8 mouse cellular contexts compared by ENCODE assay signal in genomic region chr5:88586407-88587174, GRCm38 (mm10). TPM values are rescaled to one million over a fixed set of nuclear protein-coding genes. Genes with fewer than 3 reads are reported as not detected.
DNase-seq lines count a peak whose midpoint lies in the region; ATAC-seq and TF ChIP-seq lines count a peak whose summit lies in the region.

No protein-coding gene starts in this region.

- ATAC-seq in lung, embryonic 15.5 days (ENCODE audit: borderline replicate concordance, extremely low read depth, low FRiP score, low TSS enrichment), result peak; percentile 11; the same call in 1 of the 2 replicates
- ATAC-seq in common myeloid progenitor, adult 5-6 weeks (replicated peaks; ENCODE audit: low read depth, poor library complexity, severe bottlenecking), result peak; percentile 59
- no peak for ATAC-seq in hindbrain, embryonic 13.5 days (ENCODE audit: low FRiP score)
- peak; percentile 28 for ATAC-seq in liver, embryonic 16.5 days (ENCODE audit: low read depth)
- ATAC-seq in granulocyte monocyte progenitor cell, adult 5-6 weeks (replicated peaks; ENCODE audit: poor library complexity, severe bottlenecking), result no peak

- peaks cover 28% of the 10 kb centered on the region for H3K4me1 ChIP-seq in lung, embryonic 15.5 days
- H3K4me1 ChIP-seq in lung, adult 2 months (ENCODE audit: control insufficient read depth, insufficient read depth, low read length), result peaks cover 12% of the 10 kb centered on the region
- peaks cover 51% of the 10 kb centered on the region for H3K4me1 ChIP-seq in hindbrain, embryonic 13.5 days (replicated peaks)
- H3K4me1 ChIP-seq in liver, embryonic 16.5 days (ENCODE audit: control insufficient read depth, low read depth, low read length), result peaks cover 11% of the 10 kb centered on the region

- no peak overlapping the region for H3K4me2 ChIP-seq in lung, embryonic 15.5 days
- peak overlapping the region; percentile 79 for H3K4me2 ChIP-seq in hindbrain, embryonic 13.5 days
- no peak overlapping the region for H3K4me2 ChIP-seq in liver, embryonic 16.5 days (ENCODE audit: low read depth, low read length)

- WGBS in lung, embryonic 15.5 days, result 68% methylated on average over 7 of the region's 7 CpGs
- 79% methylated on average over 7 of the region's 7 CpGs for WGBS in lung, adult 2 months
- 48% methylated on average over 7 of the region's 7 CpGs for WGBS in hindbrain, embryonic 13.5 days
- WGBS in liver, embryonic 16.5 days (ENCODE audit: insufficient replicate concordance), result 64% methylated on average over 7 of the region's 7 CpGs

- no peaks in the 10 kb centered on the region for H3K27me3 ChIP-seq in lung, embryonic 15.5 days
- H3K27me3 ChIP-seq in hindbrain, embryonic 13.5 days, result no peaks in the 10 kb centered on the region
- H3K27me3 ChIP-seq in liver, embryonic 16.5 days (ENCODE audit: control insufficient read depth, insufficient read depth, low read depth, low read length), result no peaks in the 10 kb centered on the region

- no peaks in the 10 kb centered on the region for H3K36me3 ChIP-seq in lung, embryonic 15.5 days
- H3K36me3 ChIP-seq in hindbrain, embryonic 13.5 days, result peaks cover 6% of the 10 kb centered on the region
- no peaks in the 10 kb centered on the region for H3K36me3 ChIP-seq in liver, embryonic 16.5 days (ENCODE audit: control insufficient read depth, insufficient read depth)

- H3K9ac ChIP-seq in lung, embryonic 15.5 days, result no peak overlapping the region
- H3K9ac ChIP-seq in hindbrain, embryonic 13.5 days, result peak overlapping the region; percentile 91
- H3K9ac ChIP-seq in liver, embryonic 16.5 days (ENCODE audit: low read depth, low read length), result no peak overlapping the region

- TF ChIP-seq POLR2A in lung, adult 2 months (IDR thresholded peaks at IDR 0.05; ENCODE audit: borderline replicate concordance, extremely low read depth, low read depth, low read length), result no peak

- H3K4me3 ChIP-seq in lung, embryonic 15.5 days, result no peak overlapping the region
- H3K4me3 ChIP-seq in lung, adult 2 months (replicated peaks; ENCODE audit: extremely low read depth, low read depth, low read length), result no peak overlapping the region
- H3K4me3 ChIP-seq in hindbrain, embryonic 13.5 days, result peak overlapping the region; percentile 83
- no peak overlapping the region for H3K4me3 ChIP-seq in liver, embryonic 16.5 days (ENCODE audit: low read depth, low read length)

- no peaks in the 10 kb centered on the region for H3K9me3 ChIP-seq in lung, embryonic 15.5 days
- no peaks in the 10 kb centered on the region for H3K9me3 ChIP-seq in hindbrain, embryonic 13.5 days
- H3K9me3 ChIP-seq in liver, embryonic 16.5 days (replicated peaks; ENCODE audit: control insufficient read depth, low read length), result no peaks in the 10 kb centered on the region

- no peak for TF ChIP-seq CTCF in lung, adult 2 months (IDR thresholded peaks at IDR 0.05; ENCODE audit: insufficient read depth, low read length)

- DNase-seq in lung, adult 2 months, result no peak
- no peak for DNase-seq in ovary, postnatal 14 days (ENCODE audit: low spot score)
- no peak for DNase-seq in yolk sac, embryonic 10.5 days (ENCODE audit: low spot score)

- H3K27ac ChIP-seq in lung, embryonic 15.5 days, result no peak overlapping the region
- H3K27ac ChIP-seq in hindbrain, embryonic 13.5 days, result peak overlapping the region; percentile 9
- peak overlapping the region; percentile 21; the same call in 1 of the 2 replicates for H3K27ac ChIP-seq in liver, embryonic 16.5 days (ENCODE audit: low read length)

RNA-seq across cellular contexts. Expression of gene Rufy3, which starts 21.8 kb away (rescaled TPM):
- polyA plus RNA-seq in lung, embryonic 15.5 days (2015; fragmentation: Nextera tagmentation; extraction: Ambion mirVana), result 9.9 and 11.2 TPM in 2 replicates
- polyA plus RNA-seq in lung, adult 2 months (2012; rRNA removed), result 4.1 and 4.6 TPM in 2 replicates
- total RNA-seq in common myeloid progenitor, adult 5-6 weeks (2017), result 14.8 and 15.9 TPM in 2 replicates
- polyA plus RNA-seq in hindbrain, embryonic 13.5 days (2015; fragmentation: Nextera tagmentation; extraction: Ambion mirVana), result 299 and 313 TPM in 2 replicates
- polyA plus RNA-seq in liver, embryonic 16.5 days (2015; fragmentation: Nextera tagmentation; extraction: Ambion mirVana), result 4.7 and 5.1 TPM in 2 replicates
- total RNA-seq in granulocyte monocyte progenitor cell, adult 5-6 weeks (2014; fragmentation: Nextera tagmentation), result 7.4 and 12.7 TPM in 2 replicates
- 12.7 and 15.3 TPM in 2 replicates for total RNA-seq in granulocyte monocyte progenitor cell, adult 5-6 weeks (2017)

RNA-seq across cellular contexts. Expression of gene Utp3, which starts 32.3 kb away (rescaled TPM):
- 65.3 and 66.7 TPM in 2 replicates for polyA plus RNA-seq in lung, embryonic 15.5 days (2015; fragmentation: Nextera tagmentation; extraction: Ambion mirVana)
- 9.0 and 10.1 TPM in 2 replicates for polyA plus RNA-seq in lung, adult 2 months (2012; rRNA removed)
- total RNA-seq in common myeloid progenitor, adult 5-6 weeks (2017), result 71.3 and 76.3 TPM in 2 replicates
- 57.0 and 57.5 TPM in 2 replicates for polyA plus RNA-seq in hindbrain, embryonic 13.5 days (2015; fragmentation: Nextera tagmentation; extraction: Ambion mirVana)
- 25.1 and 27.2 TPM in 2 replicates for polyA plus RNA-seq in liver, embryonic 16.5 days (2015; fragmentation: Nextera tagmentation; extraction: Ambion mirVana)
- 65.6 and 68.8 TPM in 2 replicates for total RNA-seq in granulocyte monocyte progenitor cell, adult 5-6 weeks (2014; fragmentation: Nextera tagmentation)
- 57.5 and 59.9 TPM in 2 replicates for total RNA-seq in granulocyte monocyte progenitor cell, adult 5-6 weeks (2017)

RNA-seq across cellular contexts. Expression of gene Jchain, which starts 58.9 kb away (rescaled TPM):
- polyA plus RNA-seq in lung, embryonic 15.5 days (2015; fragmentation: Nextera tagmentation; extraction: Ambion mirVana), result 0.11 TPM in 1 of 2 replicates, not detected in the other
- 7.7 and 20.2 TPM in 2 replicates for polyA plus RNA-seq in lung, adult 2 months (2012; rRNA removed)
- 2.8 TPM in 1 of 2 replicates, not detected in the other for total RNA-seq in common myeloid progenitor, adult 5-6 weeks (2017)
- polyA plus RNA-seq in hindbrain, embryonic 13.5 days (2015; fragmentation: Nextera tagmentation; extraction: Ambion mirVana), result 0.23 and 0.38 TPM in 2 replicates
- polyA plus RNA-seq in liver, embryonic 16.5 days (2015; fragmentation: Nextera tagmentation; extraction: Ambion mirVana), result 0.06 and 0.08 TPM in 2 replicates
- 1.8 TPM in 1 of 2 replicates, not detected in the other for total RNA-seq in granulocyte monocyte progenitor cell, adult 5-6 weeks (2014; fragmentation: Nextera tagmentation)
- 0.43 and 1.5 TPM in 2 replicates for total RNA-seq in granulocyte monocyte progenitor cell, adult 5-6 weeks (2017)

Comparison
In these comparisons a context has a peak if more than half of its experiments do, and no peak if none do; other contexts are left out.
1. ATAC-seq: peak in lung, embryonic 15.5 days (single experiment), common myeloid progenitor, adult 5-6 weeks (single experiment) and liver, embryonic 16.5 days (single experiment); none in hindbrain, embryonic 13.5 days (single experiment) and granulocyte monocyte progenitor cell, adult 5-6 weeks (single experiment).
2. RNA of gene Rufy3, which starts 21.8 kb away (polyA plus RNA-seq): 299 to 313 TPM in hindbrain, embryonic 13.5 days; 9.9 to 11.2 TPM in lung, embryonic 15.5 days, 4.7 to 5.1 TPM in liver, embryonic 16.5 days and 4.1 to 4.6 TPM in lung, adult 2 months; every median in the first group is over 10 times any median in the second.